Mouse (Mus musculus): ENCODE results near the gene Nab2. TPM values are rescaled to one million over a fixed set of nuclear protein-coding genes. Genes with fewer than 3 reads are reported as not detected.
A peak's percentile ranks its signal among the peaks of the same experiment; 100 is the strongest.

Gene Nab2
- total and polyA plus RNA-seq, 3 experiments: 29.1 to 37.1 TPM; not detected in 1

- H3K4me3 ChIP-seq (ENCODE audit: control insufficient read depth in 1 of 2, insufficient read depth in 1 of 2, low read depth in 2 of 2, low read length in 2 of 2): no peak overlapping the region
- H3K27me3 ChIP-seq (ENCODE audit: control insufficient read depth in 1 of 2, insufficient read depth in 2 of 2, low read length in 2 of 2): no peaks in the 10 kb centered on the region
- peak overlapping the region; percentile 24 for H3K9ac ChIP-seq (ENCODE audit: control insufficient read depth, low read depth, low read length, poor library complexity, severe bottlenecking)
- H3K9me3 ChIP-seq (replicated peaks; ENCODE audit: insufficient read depth, low read length): no peaks in the 10 kb centered on the region
- peaks cover 3 to 39% of the 10 kb centered on the region in 2 experiments; a peak in 3 of 4 replicates for H3K4me1 ChIP-seq (ENCODE audit: control insufficient read depth in 1 of 2, insufficient read depth in 2 of 2, low read length in 2 of 2)
- peak overlapping the region; percentile 21; the same call in 1 of the 2 replicates for H3K27ac ChIP-seq (ENCODE audit: control insufficient read depth, low read depth, low read length)
- H3K79me2 ChIP-seq (ENCODE audit: control insufficient read depth, insufficient read depth, low read length, poor library complexity): peaks cover 22% of the 10 kb centered on the region
- no peak for DNase-seq (ENCODE audit: low read depth, low spot score)
- H3K36me3 ChIP-seq (ENCODE audit: control insufficient read depth in 1 of 2, insufficient read depth in 2 of 2, low read length in 2 of 2): peaks cover 0 to 25% of the 10 kb centered on the region in 2 experiments; a peak in 2 of 4 replicates
- TF ChIP-seq HCFC1 (IDR thresholded peaks at IDR 0.05; ENCODE audit: low read depth, low read length) (no peak), MAZ (IDR thresholded peaks at IDR 0.05; ENCODE audit: low read depth, low read length) (no peak), UBTF (IDR thresholded peaks at IDR 0.05; ENCODE audit: borderline replicate concordance, insufficient read depth, low read depth, low read length) (no peak), ZC3H11A (IDR thresholded peaks at IDR 0.05; ENCODE audit: low read depth, low read length) (no peak), GATA1 (IDR thresholded peaks at IDR 0.05; ENCODE audit: low read depth, low read length) (no peak), SMC3 (IDR thresholded peaks at IDR 0.05; ENCODE audit: low read depth, low read length) (no peak), TAL1 (IDR thresholded peaks at IDR 0.05; ENCODE audit: low read length) (no peak), CTCF (IDR thresholded peaks at IDR 0.05 in 2 of 3, conservative IDR thresholded peaks at IDR 0.05 in 1 of 3; ENCODE audit: control insufficient read depth in 1 of 3, insufficient read depth in 1 of 3, low read depth in 2 of 3, low read length in 3 of 3, poor library complexity in 1 of 3, severe bottlenecking in 1 of 3) (no peak), MAX (IDR thresholded peaks at IDR 0.05; ENCODE audit: low read length) (no peak), USF1 (IDR thresholded peaks at IDR 0.05; ENCODE audit: low read depth, low read length) (no peak), MEF2A (IDR thresholded peaks at IDR 0.05; ENCODE audit: extremely low read depth, insufficient replicate concordance, low read depth, low read length, poor library complexity, severe bottlenecking) (no peak), USF2 (IDR thresholded peaks at IDR 0.05; ENCODE audit: borderline replicate concordance in 1 of 2, insufficient read depth in 1 of 2, low read depth in 1 of 2, low read length in 2 of 2) (no peak), ZNF384 (IDR thresholded peaks at IDR 0.05; ENCODE audit: low read depth, low read length) (no peak), MAFK (IDR thresholded peaks at IDR 0.05; ENCODE audit: borderline replicate concordance, low read depth, low read length) (no peak), MXI1 (IDR thresholded peaks at IDR 0.05; ENCODE audit: low read depth, low read length) (no peak), ELF1 (IDR thresholded peaks at IDR 0.05; ENCODE audit: low read depth, low read length) (no peak), MYB (IDR thresholded peaks at IDR 0.05; ENCODE audit: low read depth, low read length) (no peak), NELFE (IDR thresholded peaks at IDR 0.05; ENCODE audit: low read depth, low read length) (no peak)
Measured at GRCm38 (mm10) chr10:127661291-127661914, 7.0 kb downstream of the Nab2 start.

DNA sequence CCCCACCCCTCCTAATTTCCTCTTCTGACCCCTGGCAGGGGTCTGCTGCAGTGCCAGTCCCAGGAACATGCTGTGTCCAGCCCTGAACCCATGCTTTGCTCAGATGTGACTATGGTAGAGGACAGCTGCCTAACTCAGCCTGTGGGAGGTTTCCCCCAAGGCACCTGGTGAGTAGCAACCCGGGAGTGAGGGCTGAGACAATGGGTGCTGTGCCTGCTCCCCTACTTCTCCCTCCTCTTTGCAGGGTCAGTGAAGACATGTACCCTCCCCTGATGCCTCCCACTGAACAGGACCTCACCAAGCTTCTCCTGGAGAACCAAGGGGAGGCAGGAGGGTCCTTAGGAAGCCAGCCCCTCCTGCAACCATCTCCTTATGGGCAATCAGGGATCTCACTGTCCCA, 8.8 kb downstream of the Nab2 start:
- Histone ChIP-seq H3K27ac (ENCODE audit: control insufficient read depth, low read depth, low read length) (no peak overlapping the region), H3K9ac (ENCODE audit: control insufficient read depth, low read depth, low read length, poor library complexity, severe bottlenecking) (no peak overlapping the region), H3K4me3 (ENCODE audit: control insufficient read depth in 1 of 2, insufficient read depth in 1 of 2, low read depth in 2 of 2, low read length in 2 of 2) (no peak overlapping the region), H3K9me3 (replicated peaks; ENCODE audit: insufficient read depth, low read length) (no peaks in the 10 kb centered on the region), H3K36me3 (ENCODE audit: control insufficient read depth in 1 of 2, insufficient read depth in 2 of 2, low read length in 2 of 2) (peaks cover 2 to 19% of the 10 kb centered on the region in 2 experiments; a peak in 3 of 4 replicates), H3K4me1 (ENCODE audit: control insufficient read depth in 1 of 2, insufficient read depth in 2 of 2, low read length in 2 of 2) (peaks cover 3 to 29% of the 10 kb centered on the region in 2 experiments; a peak in 2 of 4 replicates), H3K79me2 (ENCODE audit: control insufficient read depth, insufficient read depth, low read length, poor library complexity) (peaks cover 4% of the 10 kb centered on the region; the same call in 1 of the 2 replicates), H3K27me3 (ENCODE audit: control insufficient read depth in 1 of 2, insufficient read depth in 2 of 2, low read length in 2 of 2) (no peaks in the 10 kb centered on the region)
- TF ChIP-seq MEF2A (IDR thresholded peaks at IDR 0.05; ENCODE audit: extremely low read depth, insufficient replicate concordance, low read depth, low read length, poor library complexity, severe bottlenecking) (no peak), USF2 (IDR thresholded peaks at IDR 0.05; ENCODE audit: borderline replicate concordance in 1 of 2, insufficient read depth in 1 of 2, low read depth in 1 of 2, low read length in 2 of 2) (no peak), MYC (IDR thresholded peaks at IDR 0.05; ENCODE audit: low read depth, low read length) (no peak), GATA1 (IDR thresholded peaks at IDR 0.05; ENCODE audit: low read depth, low read length) (no peak), TCF12 (IDR thresholded peaks at IDR 0.05; ENCODE audit: low read depth, low read length) (no peak), NRF1 (IDR thresholded peaks at IDR 0.05; ENCODE audit: insufficient read depth, low read depth, low read length, poor library complexity, severe bottlenecking) (no peak), JUND (IDR thresholded peaks at IDR 0.05; ENCODE audit: low read depth, low read length) (no peak), EP300 (IDR thresholded peaks at IDR 0.05; ENCODE audit: low read depth in 1 of 2, low read length in 2 of 2) (no peak), POLR2AphosphoS5 (IDR thresholded peaks at IDR 0.05; ENCODE audit: borderline replicate concordance, low read depth, low read length) (no peak), BHLHE40 (IDR thresholded peaks at IDR 0.05; ENCODE audit: borderline replicate concordance, low read depth, low read length) (no peak), CHD2 (IDR thresholded peaks at IDR 0.05; ENCODE audit: low read length) (no peak), MAFK (IDR thresholded peaks at IDR 0.05; ENCODE audit: borderline replicate concordance, low read depth, low read length) (no peak), MAX (IDR thresholded peaks at IDR 0.05; ENCODE audit: low read length) (no peak), ZNF384 (IDR thresholded peaks at IDR 0.05; ENCODE audit: low read depth, low read length) (no peak), ETS1 (IDR thresholded peaks at IDR 0.05; ENCODE audit: low read depth, low read length) (no peak), NELFE (IDR thresholded peaks at IDR 0.05; ENCODE audit: low read depth, low read length) (no peak), RCOR1 (IDR thresholded peaks at IDR 0.05; ENCODE audit: low read depth, low read length) (no peak), UBTF (IDR thresholded peaks at IDR 0.05; ENCODE audit: borderline replicate concordance, insufficient read depth, low read depth, low read length) (no peak)
- DNase-seq (ENCODE audit: low read depth, low spot score): no peak
